Mouse (Mus musculus) kidney, postnatal 0 days (tissue): Measurements from ENCODE around the gene Olfr93. TPM values are rescaled to one million over a fixed set of nuclear protein-coding genes. Genes with fewer than 3 reads are reported as not detected.

Experiments
- ATAC-seq: fragments of 200-750 bp; cut with Nextera tagmentation; replicated peaks from 2 replicates; pipeline ENCODE4 v1.8.0; 2017; ENCODE audit warnings: low read depth, moderate number of reproducible peaks, moderate TSS enrichment, moderate library complexity; ENCODE audit not compliant: low FRiP score
- DNase-seq: peaks from one replicate; pipeline ENCODE4 v3.0.0-alpha.2; 2016; ENCODE audit warnings: low spot score
- H3K27ac ChIP-seq: fragments of 300-500 bp; sonication (generic); 2 replicates; pipeline ENCODE4 v1.5.1; 2014; ENCODE audit warnings: mild to moderate bottlenecking
- H3K27me3 ChIP-seq: fragments of 300-500 bp; sonication (generic); 2 replicates; pipeline ENCODE4 v1.6.1; 2014; ENCODE audit warnings: low read length, mixed read lengths; ENCODE audit not compliant: insufficient read depth
- H3K36me3 ChIP-seq: fragments of 300-500 bp; sonication (generic); 2 replicates; pipeline ENCODE4 v1.6.1; 2014; ENCODE audit warnings: low read length, mixed read lengths; ENCODE audit not compliant: insufficient read depth
- H3K4me1 ChIP-seq: fragments of 300-500 bp; sonication (generic); replicated peaks from 2 replicates; pipeline ENCODE4 v1.6.1; 2014; ENCODE audit warnings: antibody characterized with exemption, low read length, mixed read lengths; ENCODE audit not compliant: insufficient read depth
- H3K4me2 ChIP-seq: fragments of 300-500 bp; sonication (generic); 2 replicates; pipeline ENCODE4 v1.6.1; 2014; ENCODE audit warnings: mild to moderate bottlenecking, low read length, moderate library complexity, mixed read lengths
- H3K4me3 ChIP-seq: fragments of 300-500 bp; sonication (generic); replicated peaks from 2 replicates; pipeline ENCODE4 v1.5.1; 2014; ENCODE audit warnings: low read depth, low read length
- H3K9ac ChIP-seq: fragments of 300-500 bp; sonication (generic); 2 replicates; pipeline ENCODE4 v1.6.1; 2014; ENCODE audit warnings: low read depth, low read length
- H3K9me3 ChIP-seq: fragments of 300-500 bp; sonication (generic); replicated peaks from 2 replicates; pipeline ENCODE4 v1.6.1; 2016; ENCODE audit warnings: low read length, inconsistent platforms, mixed read lengths
- CTCF ChIP-seq: IDR thresholded peaks from 2 replicates; pipeline ENCODE4 v1.5.1; 2016; ENCODE audit warnings: antibody characterized with exemption, low read depth, mild to moderate bottlenecking, moderate library complexity
- whole genome bisulfite sequencing: fragments of 180-500 bp; shearing (Covaris S2); extraction: QIAGEN DNeasy Blood & Tissue Kit; methylation state at CpG from one replicate; pipeline ENCODE4 v1.1.7; 2014; 5-methylcytosine and 5-hydroxymethylcytosine counted together
- polyA plus RNA-seq: library from polyadenylated mRNA; unstranded; fragments of >200 nt; fragmentation: Nextera tagmentation; extraction: Ambion mirVana; gene quantifications from 2 replicates; pipeline ENCODE4 v1.2.1, GENCODE M21; 2015

The Olfr93 gene
- not detected in 2 replicates for polyA plus RNA-seq

DNA sequence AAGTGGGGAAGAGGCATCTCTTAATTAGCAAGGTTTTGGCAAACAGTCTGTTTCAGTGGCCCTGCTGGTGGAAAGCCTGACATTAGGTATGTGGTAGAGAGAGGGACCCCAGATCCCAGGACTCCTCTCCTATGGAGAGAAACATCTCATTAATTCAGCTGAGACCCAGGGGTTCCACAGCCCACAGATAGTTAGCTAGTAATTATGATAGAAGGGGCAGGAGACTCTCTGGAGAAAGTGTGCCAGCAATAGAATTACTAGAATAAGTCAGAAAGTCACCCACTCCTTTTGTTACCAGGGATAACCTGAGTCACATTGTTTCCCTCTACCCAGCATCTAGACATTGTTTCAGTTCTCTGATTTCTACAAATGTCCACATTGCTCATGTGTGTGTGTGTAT lies at the start of gene Olfr93:
Gene Olfr93 (minus strand): TSS at position 101 of the 400 bp plus-strand sequence.
- ATAC-seq, result no peak
- H3K4me3 ChIP-seq, result no peak within 1 kb of the TSS
- no peak within 1 kb of the TSS for H3K4me2 ChIP-seq
- no peaks in the 10 kb centered on the region for H3K27me3 ChIP-seq
- no peak within 1 kb of the TSS for H3K9ac ChIP-seq
- no peak for TF ChIP-seq CTCF
- no peak for DNase-seq
- H3K4me1 ChIP-seq, result no peaks in the 10 kb centered on the region
- no peak within 1 kb of the TSS for H3K27ac ChIP-seq
- no peaks in the 10 kb centered on the region for H3K9me3 ChIP-seq
- H3K36me3 ChIP-seq, result no peaks in the 10 kb centered on the region

- no peak for DNase-seq
- TF ChIP-seq CTCF, result no peak
- Histone ChIP-seq H3K27ac (no peak overlapping the region), H3K4me1 (no peaks in the 10 kb centered on the region), H3K4me2 (no peak overlapping the region), H3K27me3 (0 out of 2 replicates have a peak, but pooled peaks cover 6% of the 10 kb centered on the region), H3K9me3 (no peaks in the 10 kb centered on the region), H3K9ac (no peak overlapping the region), H3K4me3 (no peak overlapping the region), H3K36me3 (no peaks in the 10 kb centered on the region)
- WGBS, result 25% methylated on average over 3 of the region's 3 CpGs
- ATAC-seq, result no peak
Measured at GRCm38 (mm10) chr17:37203917-37204236, 42.6 kb upstream of the Olfr93 start.

GRCm38 (mm10) chr17:37203206-37203916 lies 42.1 kb upstream of the Olfr93 start:
- Histone ChIP-seq H3K36me3 (no peaks in the 10 kb centered on the region), H3K4me3 (no peak overlapping the region), H3K27ac (no peak overlapping the region), H3K9ac (no peak overlapping the region), H3K9me3 (no peaks in the 10 kb centered on the region), H3K27me3 (peaks cover 6% of the 10 kb centered on the region; the same call in 1 of the 2 replicates), H3K4me1 (no peaks in the 10 kb centered on the region), H3K4me2 (no peak overlapping the region)
- TF ChIP-seq CTCF, result peak; percentile 100
- under 1% methylated on average over 4 of the region's 4 CpGs for WGBS
- peak; percentile 86 for DNase-seq
- peak; percentile 81 for ATAC-seq

- no peak within 1 kb of the TSS for H3K27ac ChIP-seq
- no peak within 1 kb of the TSS for H3K9ac ChIP-seq
- H3K36me3 ChIP-seq, result no peaks in the 10 kb centered on the region
- H3K27me3 ChIP-seq, result peaks cover 22% of the 10 kb centered on the region
- H3K4me1 ChIP-seq, result no peaks in the 10 kb centered on the region
- DNase-seq, result no peak
- H3K4me2 ChIP-seq, result no peak within 1 kb of the TSS
- H3K9me3 ChIP-seq, result no peaks in the 10 kb centered on the region
- WGBS, result 70% methylated on average over 2 of the region's 2 CpGs
- no peak for TF ChIP-seq CTCF
- no peak within 1 kb of the TSS for H3K4me3 ChIP-seq
- ATAC-seq, result no peak
Measured at GRCm38 (mm10) chr17:37200894-37201293, 39.6 kb upstream of the Olfr93 start, which contains the start of gene Olfr94. TSS of gene Olfr94 (minus strand) at chr17:37200994.

DNA sequence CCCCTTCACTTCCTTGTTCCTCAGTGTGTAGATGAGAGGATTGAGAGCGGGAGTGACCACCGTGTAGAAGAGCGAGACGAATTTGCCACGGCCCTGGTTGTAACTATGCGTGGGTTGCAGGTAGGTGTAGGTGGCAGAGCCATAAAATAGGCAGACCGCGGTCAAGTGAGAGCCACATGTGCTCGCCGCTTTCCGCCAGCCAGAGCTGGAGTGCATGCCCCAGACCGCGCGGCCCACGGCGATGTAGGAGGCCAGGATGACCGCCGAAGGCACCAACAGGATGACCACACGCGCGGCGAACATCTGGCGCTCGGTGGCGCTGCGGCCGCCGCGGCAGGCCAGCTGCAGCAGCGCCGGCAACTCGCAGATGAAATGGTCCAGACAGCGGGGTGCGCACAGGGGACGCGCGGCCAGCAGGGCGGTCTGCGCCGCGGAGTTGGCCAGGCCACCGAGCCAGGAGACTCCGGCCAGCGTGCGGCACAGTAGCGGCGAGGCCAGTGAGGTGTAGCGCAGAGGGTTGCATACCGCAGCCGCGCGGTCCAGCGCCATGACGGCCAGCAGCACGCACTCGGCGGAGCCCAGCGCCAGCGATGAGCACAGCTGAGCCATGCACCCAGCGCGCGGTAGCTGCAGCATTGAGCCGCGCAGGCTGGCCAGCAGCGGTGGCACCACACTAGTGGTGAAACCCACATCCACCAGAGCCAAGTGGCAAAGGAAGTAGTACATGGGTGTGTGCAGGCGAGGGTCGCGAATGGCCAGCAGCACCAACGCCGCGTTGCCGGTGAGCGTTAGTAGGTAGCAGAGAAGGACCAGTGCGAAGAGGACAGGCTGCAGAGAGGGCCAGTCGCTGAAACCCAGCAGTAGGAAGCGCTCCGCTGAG lies 35.8 kb upstream of the Olfr93 start:
- H3K27me3 ChIP-seq, result peaks cover 30% of the 10 kb centered on the region
- ATAC-seq (peak; percentile 75), DNase-seq (peak; percentile 29)
- 2% methylated on average over 77 of the region's 77 CpGs for WGBS
- H3K9ac ChIP-seq, result no peak overlapping the region
- no peaks in the 10 kb centered on the region for H3K9me3 ChIP-seq
- no peak for TF ChIP-seq CTCF
- peak overlapping the region; percentile 71 for H3K4me2 ChIP-seq
- no peak overlapping the region for H3K27ac ChIP-seq
- no peaks in the 10 kb centered on the region for H3K36me3 ChIP-seq
- peak overlapping the region; percentile 33 for H3K4me3 ChIP-seq
- H3K4me1 ChIP-seq, result no peaks in the 10 kb centered on the region

DNA sequence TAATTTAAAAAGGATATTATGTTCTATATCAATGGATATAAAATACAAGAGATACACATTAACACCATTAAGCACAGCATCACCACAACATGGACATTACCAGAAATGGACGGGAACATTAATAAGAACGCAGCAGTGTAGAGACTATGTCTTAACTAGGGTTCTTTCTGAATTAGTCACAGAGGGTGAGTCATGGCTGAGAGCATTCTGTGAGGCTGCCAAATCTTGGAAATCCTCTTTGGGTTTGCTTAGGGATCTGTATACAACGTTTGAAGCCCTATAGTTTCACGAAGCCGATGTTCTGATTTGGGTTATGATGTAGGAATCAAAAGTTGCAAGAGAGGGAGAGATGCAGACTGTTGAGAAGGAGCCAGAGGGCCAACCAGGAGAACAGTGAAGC lies 33.5 kb upstream of the Olfr93 start:
- TF ChIP-seq CTCF, result no peak
- WGBS, result 86% methylated on average over 5 of the region's 5 CpGs
- H3K9me3 ChIP-seq, result no peaks in the 10 kb centered on the region
- no peak overlapping the region for H3K4me3 ChIP-seq
- DNase-seq, result no peak
- no peaks in the 10 kb centered on the region for H3K36me3 ChIP-seq
- H3K27ac ChIP-seq, result no peak overlapping the region
- H3K4me2 ChIP-seq, result no peak overlapping the region
- H3K4me1 ChIP-seq, result no peaks in the 10 kb centered on the region
- H3K27me3 ChIP-seq, result peaks cover 30% of the 10 kb centered on the region
- no peak overlapping the region for H3K9ac ChIP-seq
- no peak for ATAC-seq
